8 mouse cellular contexts compared by ENCODE assay signal in the genomic region with DNA sequence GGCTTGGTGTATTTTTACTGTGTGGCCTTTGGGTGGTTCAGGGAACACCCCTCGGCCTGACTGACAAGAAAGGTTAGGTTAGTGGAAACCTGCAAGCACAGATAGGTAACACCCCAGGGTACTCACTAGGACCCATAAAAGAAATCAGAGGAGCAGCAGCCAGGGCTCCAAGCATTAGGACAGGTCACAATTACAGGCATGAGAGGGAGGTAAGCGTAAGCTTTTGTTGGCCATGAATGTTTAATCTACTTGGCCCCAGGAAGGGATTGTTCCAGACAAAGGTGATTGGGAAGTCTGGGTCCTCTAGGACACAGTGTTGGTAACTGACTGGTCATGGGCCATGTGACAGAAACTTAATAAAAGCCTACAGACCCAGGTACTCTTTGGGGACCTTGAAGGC.
DNase-seq lines count a peak whose midpoint lies in the region; ATAC-seq and TF ChIP-seq lines count a peak whose summit lies in the region.

No protein-coding gene starts in this region.

- H3K27me3 ChIP-seq in heart, embryonic 14.5 days (ENCODE audit: control insufficient read depth, insufficient read depth, low read length): peaks cover 30% of the 10 kb centered on the region
- peaks cover 27% of the 10 kb centered on the region for H3K27me3 ChIP-seq in neural tube, embryonic 12.5 days (replicated peaks)
- peaks cover 42% of the 10 kb centered on the region for H3K27me3 ChIP-seq in limb, embryonic 10.5 days (ENCODE audit: low read depth, poor library complexity, severe bottlenecking)
- no peaks in the 10 kb centered on the region for H3K27me3 ChIP-seq in stomach, postnatal 0 days (ENCODE audit: control insufficient read depth, insufficient read depth, low read length)
- no peaks in the 10 kb centered on the region for H3K27me3 ChIP-seq in thymus, adult 2 months (ENCODE audit: control insufficient read depth, insufficient read depth, low read length)

- H3K36me3 ChIP-seq in heart, embryonic 14.5 days (ENCODE audit: control insufficient read depth, insufficient read depth, low read length): no peaks in the 10 kb centered on the region
- H3K36me3 ChIP-seq in neural tube, embryonic 12.5 days: no peaks in the 10 kb centered on the region
- no peaks in the 10 kb centered on the region for H3K36me3 ChIP-seq in limb, embryonic 10.5 days
- H3K36me3 ChIP-seq in stomach, postnatal 0 days (ENCODE audit: control insufficient read depth, insufficient read depth, low read length): no peaks in the 10 kb centered on the region
- H3K36me3 ChIP-seq in thymus, adult 2 months (ENCODE audit: control insufficient read depth, insufficient read depth, low read length): no peaks in the 10 kb centered on the region

- no peak for TF ChIP-seq POLR2A in thymus, adult 2 months (IDR thresholded peaks at IDR 0.05; ENCODE audit: control insufficient read depth, extremely low read depth, insufficient read depth, low read length, poor library complexity)

- no peak for DNase-seq in heart, adult 11 months
- DNase-seq in neural tube, embryonic 10.5 days (ENCODE audit: extremely low spot score, low spot score): no peak
- DNase-seq in limb, embryonic 10.5 days (ENCODE audit: low spot score): no peak
- no peak for DNase-seq in stomach, postnatal 0 days (ENCODE audit: low spot score)
- no peak for DNase-seq in adrenal gland, adult (ENCODE audit: inconsistent age in 2 of 2, low spot score in 1 of 2)
- no peak for DNase-seq in thymus, adult 2 months

- 64% methylated on average over 2 of the region's 2 CpGs for WGBS in heart, embryonic 14.5 days
- whole genome bisulfite sequencing in neural tube, embryonic 12.5 days: 82% methylated on average over 2 of the region's 2 CpGs
- WGBS in limb, embryonic 10.5 days: 76% methylated on average over 2 of the region's 2 CpGs
- WGBS in stomach, postnatal 0 days: 68% methylated on average over 2 of the region's 2 CpGs
- 92% methylated on average over 2 of the region's 2 CpGs for WGBS in thymus, adult 2 months

- peak overlapping the region in 1 of 2 experiments; percentile 78; a peak in 2 of 4 replicates for H3K27ac ChIP-seq in heart, embryonic 14.5 days (replicated peaks in 1 of 2; ENCODE audit: control insufficient read depth in 1 of 2, insufficient read depth in 1 of 2, low read depth in 2 of 2, low read length in 2 of 2)
- no peak overlapping the region for H3K27ac ChIP-seq in neural tube, embryonic 12.5 days
- H3K27ac ChIP-seq in limb, embryonic 10.5 days: peak overlapping the region; percentile 97
- peak overlapping the region; percentile 97 for H3K27ac ChIP-seq in stomach, postnatal 0 days (replicated peaks)
- no peak overlapping the region for H3K27ac ChIP-seq in thymus, adult 2 months (ENCODE audit: control insufficient read depth, insufficient read depth, low read length)

- H3K9me3 ChIP-seq in heart, embryonic 14.5 days (ENCODE audit: control insufficient read depth, low read length): no peaks in the 10 kb centered on the region
- no peaks in the 10 kb centered on the region for H3K9me3 ChIP-seq in neural tube, embryonic 12.5 days
- H3K9me3 ChIP-seq in limb, embryonic 10.5 days (replicated peaks): no peaks in the 10 kb centered on the region
- no peaks in the 10 kb centered on the region for H3K9me3 ChIP-seq in stomach, postnatal 0 days (ENCODE audit: control insufficient read depth, low read length)

- H3K4me2 ChIP-seq in heart, embryonic 14.5 days (ENCODE audit: low read length): peak overlapping the region; percentile 93
- H3K4me2 ChIP-seq in neural tube, embryonic 12.5 days (replicated peaks): peak overlapping the region; percentile 98; the same call in 1 of the 2 replicates
- peak overlapping the region; percentile 99; the same call in 1 of the 2 replicates for H3K4me2 ChIP-seq in stomach, postnatal 0 days (replicated peaks; ENCODE audit: low read depth)

- H3K4me3 ChIP-seq in heart, embryonic 14.5 days (ENCODE audit: control insufficient read depth in 1 of 2, insufficient read depth in 1 of 2, low read depth in 1 of 2, low read length in 2 of 2): no peak overlapping the region
- H3K4me3 ChIP-seq in neural tube, embryonic 12.5 days: no peak overlapping the region
- H3K4me3 ChIP-seq in limb, embryonic 10.5 days: no peak overlapping the region
- H3K4me3 ChIP-seq in stomach, postnatal 0 days (ENCODE audit: low read depth, low read length): no peak overlapping the region
- no peak overlapping the region for H3K4me3 ChIP-seq in thymus, adult 2 months (ENCODE audit: control insufficient read depth, insufficient read depth, low read length)

- no peak for TF ChIP-seq EP300 in stomach, postnatal 0 days (optimal IDR thresholded peaks at IDR 0.05)

- no peak overlapping the region; the same call in 1 of the 2 replicates for H3K9ac ChIP-seq in heart, embryonic 14.5 days (ENCODE audit: low read length)
- no peak overlapping the region for H3K9ac ChIP-seq in neural tube, embryonic 12.5 days
- no peak overlapping the region for H3K9ac ChIP-seq in stomach, postnatal 0 days (ENCODE audit: low read length)

- peaks cover 7 to 20% of the 10 kb centered on the region in 2 experiments for H3K4me1 ChIP-seq in heart, embryonic 14.5 days (ENCODE audit: control insufficient read depth in 2 of 2, insufficient read depth in 2 of 2, low read length in 2 of 2)
- H3K4me1 ChIP-seq in neural tube, embryonic 12.5 days: peaks cover 15% of the 10 kb centered on the region
- H3K4me1 ChIP-seq in limb, embryonic 10.5 days: peaks cover 47% of the 10 kb centered on the region
- peaks cover 18% of the 10 kb centered on the region for H3K4me1 ChIP-seq in stomach, postnatal 0 days (replicated peaks; ENCODE audit: control insufficient read depth, insufficient read depth)
- H3K4me1 ChIP-seq in thymus, adult 2 months (replicated peaks; ENCODE audit: control insufficient read depth, insufficient read depth, low read length): peaks cover 15% of the 10 kb centered on the region

- TF ChIP-seq CTCF in stomach, postnatal 0 days (IDR thresholded peaks at IDR 0.05; ENCODE audit: low read depth): no peak
- no peak for TF ChIP-seq CTCF in thymus, adult 2 months (IDR thresholded peaks at IDR 0.05; ENCODE audit: borderline replicate concordance, control insufficient read depth, extremely low read depth, insufficient read depth, low read length, poor library complexity)

- no peak for ATAC-seq in heart, embryonic 14.5 days (ENCODE audit: insufficient number of reproducible peaks, insufficient read depth, low FRiP score, low read depth)
- ATAC-seq in neural tube, embryonic 12.5 days (ENCODE audit: low FRiP score, low read depth): no peak
- ATAC-seq in stomach, postnatal 0 days (ENCODE audit: low FRiP score, low TSS enrichment): no peak

Comparison
In these comparisons a context has a peak if more than half of its experiments do, and no peak if none do; other contexts are left out.
1. H3K27ac ChIP-seq: peak in limb, embryonic 10.5 days (single experiment) and stomach, postnatal 0 days (single experiment); none in neural tube, embryonic 12.5 days (single experiment) and thymus, adult 2 months (single experiment).
2. Peak in every context shown above with its lines, with median percentiles within 50 percentile points of each other: H3K4me2 ChIP-seq.